Mouse (Mus musculus) liver, embryonic 14.5 days (tissue): ENCODE measurements at regions not wholly inside any gene's neighbourhood (a gene's known extent, or its start where the extent isn't known, plus 50 kb on each side); places are given as distances from the start of the nearest gene placed in this dataset.

Experiments
- CTCF ChIP-seq: IDR thresholded peaks from 2 replicates; pipeline ENCODE4 v1.5.1; 2016; ENCODE audit warnings: antibody characterized with exemption, low read depth, control low read depth
- EP300 ChIP-seq: IDR thresholded peaks from 2 replicates; pipeline ENCODE4 v1.6.1; 2016; ENCODE audit warnings: antibody characterized with exemption, low read depth

DNA sequence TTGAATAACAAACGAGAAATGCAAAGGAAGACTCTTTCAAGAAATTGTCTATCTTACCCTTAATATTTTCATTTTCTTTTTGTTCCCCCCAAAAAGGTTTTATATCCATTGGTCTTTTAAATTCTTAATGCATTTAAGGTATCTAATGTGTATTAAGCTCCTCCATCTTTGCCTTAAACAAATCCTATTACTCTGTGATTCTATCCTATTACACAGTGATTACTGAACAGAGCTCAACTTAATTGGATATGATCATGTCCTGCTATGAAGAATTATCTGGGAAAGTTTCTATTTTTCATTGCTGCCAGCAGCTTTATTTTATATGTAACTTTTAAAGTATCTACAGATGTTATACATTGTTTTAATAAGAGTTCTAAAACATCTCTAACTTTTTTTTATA, 487.3 kb upstream of the Fam92a start:
- no peak for TF ChIP-seq CTCF
- TF ChIP-seq EP300, result no peak
